In the genomic region with DNA sequence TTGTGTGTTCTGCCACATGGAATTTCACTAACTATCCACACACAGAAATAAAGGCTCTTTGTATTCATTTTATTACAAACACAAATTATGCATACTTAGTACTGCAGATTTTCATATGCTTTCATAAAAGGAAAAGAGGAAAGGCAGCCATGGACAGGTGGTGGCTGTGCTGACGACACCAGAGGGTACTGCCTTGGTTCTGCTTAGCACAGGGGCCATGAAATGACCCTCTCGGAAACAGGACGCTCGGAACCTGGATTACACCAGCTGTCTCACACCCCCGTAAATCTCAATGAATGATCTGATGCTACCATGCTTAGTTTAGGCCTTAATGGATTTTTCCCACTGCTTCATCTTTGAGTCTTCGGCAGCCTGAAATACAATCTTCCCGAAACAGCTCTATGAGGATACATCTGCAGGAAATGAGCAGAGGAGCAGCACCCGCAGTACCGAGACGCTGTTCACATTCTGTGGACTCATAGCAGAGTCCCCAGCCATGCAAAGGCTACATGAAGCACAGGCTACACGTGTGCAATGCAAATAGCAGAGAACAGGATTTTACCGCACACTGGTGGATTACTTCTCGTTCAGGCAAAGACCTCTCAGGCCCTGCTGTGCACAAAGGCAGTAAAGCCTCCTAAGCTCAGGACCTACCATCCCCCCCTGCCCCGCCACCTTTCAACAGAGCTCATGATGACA, we compare ENCODE assay signal across 9 mouse cellular contexts. TPM values are rescaled to one million over a fixed set of nuclear protein-coding genes. Genes with fewer than 3 reads are reported as not detected.
DNase-seq lines count a peak whose midpoint lies in the region; ATAC-seq and TF ChIP-seq lines count a peak whose summit lies in the region.
"Had no signal": no experiment of that assay in that cellular context is flagged by ENCODE, and none has a peak within 500 bp of the region (broad histone marks: within the 10 kb centered on the region; RNA-seq: fewer than 3 reads in every experiment).

No protein-coding gene starts in this region.

- H3K27me3 ChIP-seq in hindbrain, embryonic 11.5 days (ENCODE audit: control insufficient read depth, insufficient read depth, low read length), result no peaks in the 10 kb centered on the region
- no peaks in the 10 kb centered on the region for H3K27me3 ChIP-seq in midbrain, postnatal 0 days (ENCODE audit: insufficient read depth, low read length)

- H3K9ac ChIP-seq in hindbrain, embryonic 11.5 days (ENCODE audit: low read depth, low read length), result peak overlapping the region; percentile 8; the same call in 1 of the 2 replicates
- H3K9ac ChIP-seq in midbrain, postnatal 0 days (replicated peaks; ENCODE audit: low read length, poor library complexity, severe bottlenecking), result no peak overlapping the region
- H3K9ac ChIP-seq: liver, embryonic 14.5 days had no signal

- H3K4me3 ChIP-seq in gastrocnemius, adult 2 months, result peak overlapping the region; percentile 42
- H3K4me3 ChIP-seq in hindbrain, embryonic 11.5 days (ENCODE audit: low read depth, low read length), result no peak overlapping the region
- no peak overlapping the region for H3K4me3 ChIP-seq in midbrain, postnatal 0 days (ENCODE audit: low read depth, low read length)

- DNase-seq in gastrocnemius, adult 2 months, result no peak
- DNase-seq in gastrocnemius, postnatal 14 days, result no peak
- DNase-seq in embryo, embryonic 10.5 days (ENCODE audit: low spot score), result peak; percentile 65
- peak; percentile 37 for DNase-seq in hindbrain, embryonic 11.5 days (ENCODE audit: low spot score)
- DNase-seq in midbrain, postnatal 0 days (ENCODE audit: low spot score), result peak; percentile 3
- no peak for DNase-seq in adrenal gland, adult 8-10 months
- DNase-seq in adrenal gland, postnatal 10 days, result no peak
- DNase-seq in spleen, adult 12 weeks (ENCODE audit: low spot score), result no peak

- H3K4me2 ChIP-seq in hindbrain, embryonic 11.5 days (replicated peaks; ENCODE audit: low read depth, low read length), result no peak overlapping the region
- H3K4me2 ChIP-seq in midbrain, postnatal 0 days (ENCODE audit: low read depth, low read length, poor library complexity, severe bottlenecking), result peak overlapping the region; percentile 28

- intact Hi-C loops in gastrocnemius, adult 2 months (cut with DNase I), result no loop called here
- intact Hi-C loops in gastrocnemius, postnatal 14 days (cut with DNase I; ENCODE audit: low total_unique reads), result no loop called here

- peak overlapping the region; percentile 69 for H3K27ac ChIP-seq in gastrocnemius, adult 2 months
- no peak overlapping the region for H3K27ac ChIP-seq in hindbrain, embryonic 11.5 days (ENCODE audit: low read depth, low read length)
- H3K27ac ChIP-seq in midbrain, postnatal 0 days (ENCODE audit: low read depth, low read length), result peak overlapping the region; percentile 43; the same call in 1 of the 2 replicates
- H3K27ac ChIP-seq: liver, embryonic 14.5 days had no signal

- no peak for TF ChIP-seq CTCF in gastrocnemius, adult 2 months (IDR thresholded peaks at IDR 0.05)
- TF ChIP-seq CTCF in midbrain, postnatal 0 days (IDR thresholded peaks at IDR 0.05), result no peak

- no peaks in the 10 kb centered on the region for H3K36me3 ChIP-seq in hindbrain, embryonic 11.5 days (ENCODE audit: control insufficient read depth, insufficient read depth, low read length)
- H3K36me3 ChIP-seq in midbrain, postnatal 0 days (ENCODE audit: insufficient read depth, low read length), result no peaks in the 10 kb centered on the region

- no peaks in the 10 kb centered on the region for H3K9me3 ChIP-seq in hindbrain, embryonic 11.5 days (ENCODE audit: control insufficient read depth, low read length)
- H3K9me3 ChIP-seq in midbrain, postnatal 0 days (ENCODE audit: low read length), result no peaks in the 10 kb centered on the region

- ATAC-seq in hindbrain, embryonic 11.5 days (ENCODE audit: low FRiP score), result no peak
- ATAC-seq in midbrain, postnatal 0 days (ENCODE audit: low FRiP score), result peak; percentile 77

- 42% methylated on average over 14 of the region's 14 CpGs for WGBS in hindbrain, embryonic 11.5 days
- WGBS in midbrain, postnatal 0 days, result 18% methylated on average over 14 of the region's 14 CpGs

- peaks cover 3% of the 10 kb centered on the region; the same call in 1 of the 2 replicates for H3K4me1 ChIP-seq in hindbrain, embryonic 11.5 days (replicated peaks; ENCODE audit: control insufficient read depth, insufficient read depth, low read length)
- 0 out of 2 replicates have a peak, but pooled peaks cover 3% of the 10 kb centered on the region for H3K4me1 ChIP-seq in midbrain, postnatal 0 days (ENCODE audit: insufficient read depth, low read length)

RNA-seq across cellular contexts. Expression of a gene that starts 17.2 kb away (rescaled TPM):
- total RNA-seq in gastrocnemius, adult 2 months (2021), result 10 to 100 TPM; 29.1 to 45.9 TPM
- total RNA-seq in gastrocnemius, postnatal 14 days (2021), result 10 to 100 TPM; 40.7 to 42.1 TPM
- 45.1 and 56.9 TPM in 2 replicates for polyA plus RNA-seq in hindbrain, embryonic 11.5 days (2014; fragmentation: Nextera tagmentation; extraction: Ambion mirVana)
- 50.8 and 59.5 TPM in 2 replicates for total RNA-seq in midbrain, postnatal 0 days (2014; rRNA removed)
- 70.7 and 71.6 TPM in 2 replicates for polyA plus RNA-seq in midbrain, postnatal 0 days (2015; fragmentation: Nextera tagmentation; extraction: Ambion mirVana)
- 10 to 100 TPM; 67.9 to 83.7 (median 74.7) TPM for total RNA-seq in adrenal gland, adult 8-10 months (2022)
- 10 to 100 TPM; 55.6 to 60.8 TPM for total RNA-seq in adrenal gland, postnatal 10 days (2021)

Comparison
In these comparisons a context has a peak if more than half of its experiments do, and no peak if none do; other contexts are left out.
1. DNase-seq: peak in embryo, embryonic 10.5 days (single experiment), hindbrain, embryonic 11.5 days (single experiment) and midbrain, postnatal 0 days (single experiment); none in gastrocnemius, adult 2 months (single experiment), gastrocnemius, postnatal 14 days (single experiment), adrenal gland, adult 8-10 months (single experiment), adrenal gland, postnatal 10 days (single experiment) and spleen, adult 12 weeks (single experiment).